In genomic region chr14:118790217-118790616, GRCm38 (mm10) we compare ENCODE assay signal across 20 mouse cellular contexts. TPM values are rescaled to one million over a fixed set of nuclear protein-coding genes. Genes with fewer than 3 reads are reported as not detected.
"Had no signal": no experiment of that assay in that cellular context is flagged by ENCODE, and none has a peak within 500 bp of the region (broad histone marks: within the 10 kb centered on the region; RNA-seq: fewer than 3 reads in every experiment).

No protein-coding gene starts in this region.

- H3K9ac ChIP-seq: intestine, embryonic 15.5 days; limb, embryonic 12.5 days; limb, embryonic 15.5 days; lung, embryonic 15.5 days; midbrain, embryonic 13.5 days; neural tube, embryonic 13.5 days had no signal

- H3K27ac ChIP-seq: intestine, embryonic 15.5 days; limb, embryonic 12.5 days; limb, embryonic 15.5 days; lung, embryonic 15.5 days; midbrain, embryonic 10.5 days; midbrain, embryonic 13.5 days; neural tube, embryonic 13.5 days had no signal

- H3K4me1 ChIP-seq: intestine, embryonic 15.5 days; limb, embryonic 12.5 days; limb, embryonic 15.5 days; lung, embryonic 15.5 days; midbrain, embryonic 10.5 days had no signal

- DNase-seq: kidney, adult 11 months; kidney, adult 9 months; kidney, postnatal 10 days; kidney, postnatal 4 days; left cerebral cortex, postnatal 4 days; lung, adult 18-20 months; lung, postnatal 10 days; lung, postnatal 36 days; thymus, adult 18-20 months; thymus, postnatal 36 days had no signal

- H3K9me3 ChIP-seq: intestine, embryonic 15.5 days; limb, embryonic 12.5 days; limb, embryonic 15.5 days; lung, embryonic 15.5 days; megakaryocyte, embryonic 14.5 days; midbrain, embryonic 10.5 days; midbrain, embryonic 13.5 days; neural tube, embryonic 13.5 days had no signal

- H3K27me3 ChIP-seq: intestine, embryonic 15.5 days; limb, embryonic 12.5 days; limb, embryonic 15.5 days; lung, embryonic 15.5 days; megakaryocyte, embryonic 14.5 days; midbrain, embryonic 13.5 days; neural tube, embryonic 13.5 days had no signal

- ATAC-seq: intestine, embryonic 15.5 days; midbrain, embryonic 13.5 days; midbrain, embryonic 16.5 days had no signal

- H3K4me3 ChIP-seq: intestine, embryonic 15.5 days; limb, embryonic 12.5 days; limb, embryonic 15.5 days; lung, embryonic 15.5 days; megakaryocyte, embryonic 14.5 days; midbrain, embryonic 10.5 days; midbrain, embryonic 13.5 days; myocyte; neural tube, embryonic 13.5 days had no signal

- H3K36me3 ChIP-seq: intestine, embryonic 15.5 days; limb, embryonic 12.5 days; limb, embryonic 15.5 days; lung, embryonic 15.5 days; midbrain, embryonic 10.5 days; midbrain, embryonic 13.5 days; neural tube, embryonic 13.5 days had no signal

- H3K4me2 ChIP-seq: intestine, embryonic 15.5 days; limb, embryonic 12.5 days; limb, embryonic 15.5 days; lung, embryonic 15.5 days; midbrain, embryonic 13.5 days; neural tube, embryonic 13.5 days had no signal

RNA-seq across cellular contexts. Expression of gene Cldn10, which starts 2.5 kb away (rescaled TPM):
- polyA plus RNA-seq: myocyte had no signal
